Mouse (Mus musculus): ENCODE measurements around the gene Exd1. TPM values are rescaled to one million over a fixed set of nuclear protein-coding genes. Genes with fewer than 3 reads are reported as not detected.

Exd1 gene
- polyA plus RNA-seq (2016; fragmentation: Nextera tagmentation; extraction: Ambion mirVana) = 0.65 and 0.68 TPM in 2 replicates

- Histone ChIP-seq H3K27ac (replicated peaks) (peak within 1 kb of the TSS; percentile 87), H3K4me3 (peak within 1 kb of the TSS; percentile 75), H3K36me3 (replicated peaks) (no peaks in the 10 kb centered on the region), H3K4me1 (peaks cover 29% of the 10 kb centered on the region), H3K27me3 (replicated peaks; ENCODE audit: low read depth, poor library complexity, severe bottlenecking) (no peaks in the 10 kb centered on the region), H3K9me3 (no peaks in the 10 kb centered on the region)
- peak; percentile 99 for DNase-seq (ENCODE audit: low spot score)
- WGBS = under 1% methylated on average over 57 of the region's 57 CpGs
These were observed at the start of gene Exd1, which contains the start of gene Chp1 for GRCm38 (mm10) chr2:119547522-119548370. Gene Exd1, minus strand, starts transcription at chr2:119547627. Gene Chp1, plus strand, starts transcription at chr2:119547697.

GRCm38 (mm10) chr2:119596781-119597330 lies 49.4 kb upstream of the Exd1 start:
- Histone ChIP-seq H3K4me3 (no peak overlapping the region), H3K4me1 (peaks cover 15% of the 10 kb centered on the region), H3K9me3 (no peaks in the 10 kb centered on the region), H3K36me3 (replicated peaks) (peaks cover 59% of the 10 kb centered on the region), H3K27me3 (replicated peaks; ENCODE audit: low read depth, poor library complexity, severe bottlenecking) (no peaks in the 10 kb centered on the region), H3K27ac (replicated peaks) (no peak overlapping the region)
- WGBS = 95% methylated on average over 8 of the region's 8 CpGs
- no peak for DNase-seq (ENCODE audit: low spot score)

GRCm38 (mm10) chr2:119595308-119595707 lies 47.9 kb upstream of the Exd1 start:
- Histone ChIP-seq H3K4me1 (peaks cover 13% of the 10 kb centered on the region), H3K4me3 (peak overlapping the region; percentile 98), H3K36me3 (replicated peaks) (peaks cover 52% of the 10 kb centered on the region), H3K27me3 (replicated peaks; ENCODE audit: low read depth, poor library complexity, severe bottlenecking) (no peaks in the 10 kb centered on the region), H3K27ac (replicated peaks) (no peak overlapping the region), H3K9me3 (no peaks in the 10 kb centered on the region)
- WGBS = 69% methylated on average over 4 of the region's 4 CpGs
- no peak for DNase-seq (ENCODE audit: low spot score)

GRCm38 (mm10) chr2:119594113-119594981 lies 46.9 kb upstream of the Exd1 start:
- Histone ChIP-seq H3K36me3 (replicated peaks) (peaks cover 43% of the 10 kb centered on the region), H3K9me3 (no peaks in the 10 kb centered on the region), H3K4me1 (peaks cover 13% of the 10 kb centered on the region), H3K4me3 (peak overlapping the region; percentile 98), H3K27me3 (replicated peaks; ENCODE audit: low read depth, poor library complexity, severe bottlenecking) (no peaks in the 10 kb centered on the region), H3K27ac (replicated peaks) (peak overlapping the region; percentile 94)
- under 1% methylated on average over 61 of the region's 61 CpGs for WGBS
- peak; percentile 96 for DNase-seq (ENCODE audit: low spot score)

DNA sequence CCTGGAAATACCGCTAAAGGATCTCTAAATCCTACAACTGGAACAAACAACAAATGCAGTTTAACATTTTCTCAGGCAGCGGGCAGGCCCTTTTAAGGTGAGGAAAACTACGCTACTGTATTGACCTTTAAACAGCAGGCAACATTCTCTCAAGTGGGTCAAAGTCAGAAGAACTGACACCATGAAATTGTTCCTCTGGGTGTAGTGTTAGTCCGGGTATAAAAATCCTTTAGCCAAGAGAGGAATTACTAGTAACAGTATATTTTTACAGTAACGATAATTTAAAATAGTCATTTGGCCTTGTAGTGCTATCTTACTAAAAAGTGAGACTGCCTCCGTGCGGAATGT lies 46.3 kb upstream of the Exd1 start:
- 10% methylated on average over 7 of the region's 7 CpGs for WGBS
- peaks cover 13% of the 10 kb centered on the region for H3K4me1 ChIP-seq
- H3K9me3 ChIP-seq = no peaks in the 10 kb centered on the region
- peak overlapping the region; percentile 94 for H3K27ac ChIP-seq (replicated peaks)
- peaks cover 37% of the 10 kb centered on the region for H3K36me3 ChIP-seq (replicated peaks)
- no peaks in the 10 kb centered on the region for H3K27me3 ChIP-seq (replicated peaks; ENCODE audit: low read depth, poor library complexity, severe bottlenecking)
- DNase-seq (ENCODE audit: low spot score) = peak; percentile 11
- H3K4me3 ChIP-seq = peak overlapping the region; percentile 98

DNA sequence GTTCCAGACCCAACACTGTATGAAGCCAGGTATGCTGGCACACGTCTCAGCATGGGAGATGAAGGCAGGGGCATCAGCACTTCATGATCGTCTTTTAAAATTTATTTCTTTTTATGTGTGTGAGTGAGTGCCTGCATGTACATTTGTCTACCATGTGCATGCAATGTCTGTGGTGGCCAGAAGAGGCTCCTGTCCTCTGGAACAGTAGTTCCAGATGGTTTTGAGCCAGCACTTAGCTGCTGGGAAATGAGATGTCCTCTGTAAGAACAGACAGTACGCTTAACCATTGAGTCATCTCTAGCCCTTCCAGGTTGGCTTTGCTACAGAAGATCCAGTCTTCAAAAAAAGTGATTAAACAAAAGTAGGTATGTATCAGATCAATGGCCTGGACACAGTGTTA lies 43.8 kb upstream of the Exd1 start:
- Histone ChIP-seq H3K4me1 (peaks cover 13% of the 10 kb centered on the region), H3K27me3 (replicated peaks; ENCODE audit: low read depth, poor library complexity, severe bottlenecking) (no peaks in the 10 kb centered on the region), H3K9me3 (no peaks in the 10 kb centered on the region), H3K4me3 (no peak overlapping the region), H3K36me3 (replicated peaks) (peaks cover 15% of the 10 kb centered on the region), H3K27ac (replicated peaks) (no peak overlapping the region)
- WGBS = 91% methylated on average over 3 of the region's 3 CpGs
- no peak for DNase-seq (ENCODE audit: low spot score)

DNA sequence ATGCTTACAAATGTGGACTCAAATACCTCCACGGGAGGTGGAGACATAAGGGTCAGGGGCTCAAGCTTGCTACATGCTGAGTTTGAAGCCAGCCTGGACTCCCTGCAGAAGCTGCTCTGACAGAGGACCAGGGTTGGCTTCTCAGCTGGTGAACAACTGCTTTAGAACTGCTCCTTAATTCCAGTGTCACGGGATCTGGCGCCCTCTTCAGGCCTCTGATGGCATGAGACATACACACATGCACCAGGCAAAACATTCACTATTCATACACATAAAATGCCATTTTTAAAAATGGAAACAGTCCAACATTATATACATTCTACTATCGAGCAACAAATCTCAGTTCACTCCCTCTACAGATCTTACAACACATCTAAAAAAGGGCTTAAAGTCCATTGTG lies 40.0 kb upstream of the Exd1 start:
- Histone ChIP-seq H3K4me1 (no peaks in the 10 kb centered on the region), H3K27ac (replicated peaks) (no peak overlapping the region), H3K27me3 (replicated peaks; ENCODE audit: low read depth, poor library complexity, severe bottlenecking) (no peaks in the 10 kb centered on the region), H3K4me3 (no peak overlapping the region), H3K9me3 (no peaks in the 10 kb centered on the region), H3K36me3 (replicated peaks) (peaks cover 16% of the 10 kb centered on the region)
- 16% methylated on average over 4 of the region's 4 CpGs for WGBS
- DNase-seq (ENCODE audit: low spot score) = peak; percentile 65

DNA sequence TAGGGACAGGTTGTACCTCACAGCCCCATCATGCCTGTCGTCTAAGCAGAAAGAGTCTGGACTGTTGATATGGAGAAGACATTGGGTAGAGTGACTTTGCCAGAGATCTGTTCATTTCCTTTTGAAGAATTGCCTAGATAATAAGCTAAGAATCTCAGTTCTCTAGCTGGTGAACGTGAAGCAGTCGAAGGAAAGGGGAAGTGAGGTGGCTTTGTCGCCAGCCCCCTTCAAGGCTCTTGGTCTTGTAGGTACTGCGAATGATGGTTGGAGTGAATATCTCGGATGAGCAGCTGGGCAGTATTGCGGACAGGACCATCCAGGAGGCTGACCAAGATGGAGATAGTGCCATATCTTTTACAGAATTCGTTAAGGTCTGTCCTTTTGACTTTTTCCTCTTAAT lies 36.9 kb upstream of the Exd1 start:
- no peaks in the 10 kb centered on the region for H3K9me3 ChIP-seq
- DNase-seq (ENCODE audit: low spot score) = no peak
- peaks cover 12% of the 10 kb centered on the region for H3K36me3 ChIP-seq (replicated peaks)
- WGBS = 91% methylated on average over 8 of the region's 8 CpGs
- H3K27me3 ChIP-seq (replicated peaks; ENCODE audit: low read depth, poor library complexity, severe bottlenecking) = no peaks in the 10 kb centered on the region
- H3K4me1 ChIP-seq = no peaks in the 10 kb centered on the region
- no peak overlapping the region for H3K4me3 ChIP-seq
- H3K27ac ChIP-seq (replicated peaks) = no peak overlapping the region

DNA sequence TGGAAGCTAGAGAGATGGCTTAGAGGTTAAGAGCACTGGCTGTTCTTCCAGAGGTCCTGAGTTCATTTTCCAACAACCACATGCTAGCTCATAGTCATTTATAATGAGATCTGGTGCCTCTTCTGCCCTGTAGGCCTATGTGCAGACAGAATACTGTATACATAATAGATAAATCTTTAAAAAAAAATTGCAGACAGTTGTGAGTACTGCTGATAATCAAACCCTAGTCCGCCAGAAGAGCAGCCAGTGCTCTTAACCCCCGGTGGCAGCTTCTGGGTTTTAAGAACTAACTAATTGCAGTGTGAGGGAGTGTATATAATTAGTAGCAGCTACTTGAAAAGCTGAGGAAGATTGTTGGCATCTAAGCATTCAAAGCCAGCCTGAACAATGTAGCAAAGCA lies 36.0 kb upstream of the Exd1 start:
- H3K27ac ChIP-seq (replicated peaks) = no peak overlapping the region
- 63% methylated on average over 2 of the region's 2 CpGs for WGBS
- no peaks in the 10 kb centered on the region for H3K9me3 ChIP-seq
- no peak for DNase-seq (ENCODE audit: low spot score)
- H3K27me3 ChIP-seq (replicated peaks; ENCODE audit: low read depth, poor library complexity, severe bottlenecking) = no peaks in the 10 kb centered on the region
- no peak overlapping the region for H3K4me3 ChIP-seq
- H3K4me1 ChIP-seq = no peaks in the 10 kb centered on the region
- H3K36me3 ChIP-seq (replicated peaks) = peaks cover 15% of the 10 kb centered on the region

DNA sequence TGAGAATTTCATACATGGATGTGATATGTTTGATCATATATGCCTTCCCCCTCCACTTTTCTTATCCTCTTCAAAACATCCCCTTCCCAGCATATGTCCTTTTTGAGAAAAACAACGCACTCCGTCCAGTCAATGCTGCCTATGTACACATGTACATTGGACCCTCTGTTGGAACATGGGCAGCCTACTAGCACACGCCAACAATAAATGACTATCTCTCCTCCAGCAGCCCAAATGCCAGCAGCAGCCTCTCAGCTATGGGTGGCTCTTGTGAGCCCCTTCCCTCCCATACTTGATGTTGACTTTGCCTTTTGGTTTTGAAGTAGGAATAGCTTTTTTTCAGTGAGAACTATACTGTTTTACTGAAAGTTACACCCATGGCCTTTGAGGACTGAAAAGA lies 34.1 kb upstream of the Exd1 start:
- Histone ChIP-seq H3K27me3 (replicated peaks; ENCODE audit: low read depth, poor library complexity, severe bottlenecking) (no peaks in the 10 kb centered on the region), H3K4me3 (no peak overlapping the region)

GRCm38 (mm10) chr2:119572471-119572870 lies 25.0 kb upstream of the Exd1 start:
- Histone ChIP-seq H3K9me3 (no peaks in the 10 kb centered on the region), H3K36me3 (replicated peaks) (peaks cover 31% of the 10 kb centered on the region), H3K4me1 (no peaks in the 10 kb centered on the region), H3K27ac (replicated peaks) (no peak overlapping the region), H3K27me3 (replicated peaks; ENCODE audit: low read depth, poor library complexity, severe bottlenecking) (no peaks in the 10 kb centered on the region), H3K4me3 (no peak overlapping the region)
- DNase-seq (ENCODE audit: low spot score) = no peak
- 94% methylated on average over 1 of the region's 1 CpGs for WGBS

More for the DNA sequence above, 34.1 kb upstream of the Exd1 start:
- Histone ChIP-seq H3K36me3 (replicated peaks) (peaks cover 18% of the 10 kb centered on the region), H3K4me1 (no peaks in the 10 kb centered on the region), H3K9me3 (no peaks in the 10 kb centered on the region), H3K27ac (replicated peaks) (no peak overlapping the region)
- no peak for DNase-seq (ENCODE audit: low spot score)
- 96% methylated on average over 3 of the region's 3 CpGs for WGBS

GRCm38 (mm10) chr2:119566182-119566855 lies 18.9 kb upstream of the Exd1 start:
- Histone ChIP-seq H3K9me3 (no peaks in the 10 kb centered on the region), H3K4me3 (no peak overlapping the region), H3K27me3 (replicated peaks; ENCODE audit: low read depth, poor library complexity, severe bottlenecking) (no peaks in the 10 kb centered on the region), H3K4me1 (no peaks in the 10 kb centered on the region), H3K36me3 (replicated peaks) (peaks cover 25% of the 10 kb centered on the region; the same call in 1 of the 2 replicates), H3K27ac (replicated peaks) (no peak overlapping the region)
- DNase-seq (ENCODE audit: low spot score) = no peak
- 92% methylated on average over 7 of the region's 7 CpGs for WGBS
